Mouse (Mus musculus) forelimb bud, embryonic 11.5 days (tissue): ENCODE measurements around the gene Gm5788.
"Not testable (repeated sequence)": the region's sequence is repeated elsewhere in the genome, so short reads cannot be mapped to it uniquely, and the experiment has no call there.

Source experiments
- DNase-seq: peaks from one replicate; pipeline ENCODE4 v3.0.0-alpha.2; 2012; ENCODE audit warnings: low read depth, low spot score

Gm5788 gene

GRCm38 (mm10) chr12:87494421-87494820, at the start of gene Gm5788:
TSS of gene Gm5788 (plus strand) at chr12:87494721.
- not testable (repeated sequence) for DNase-seq

- DNase-seq: no peak
Observed at GRCm38 (mm10) chr12:87449456-87449855, 45.1 kb upstream of the Gm5788 start.

DNA sequence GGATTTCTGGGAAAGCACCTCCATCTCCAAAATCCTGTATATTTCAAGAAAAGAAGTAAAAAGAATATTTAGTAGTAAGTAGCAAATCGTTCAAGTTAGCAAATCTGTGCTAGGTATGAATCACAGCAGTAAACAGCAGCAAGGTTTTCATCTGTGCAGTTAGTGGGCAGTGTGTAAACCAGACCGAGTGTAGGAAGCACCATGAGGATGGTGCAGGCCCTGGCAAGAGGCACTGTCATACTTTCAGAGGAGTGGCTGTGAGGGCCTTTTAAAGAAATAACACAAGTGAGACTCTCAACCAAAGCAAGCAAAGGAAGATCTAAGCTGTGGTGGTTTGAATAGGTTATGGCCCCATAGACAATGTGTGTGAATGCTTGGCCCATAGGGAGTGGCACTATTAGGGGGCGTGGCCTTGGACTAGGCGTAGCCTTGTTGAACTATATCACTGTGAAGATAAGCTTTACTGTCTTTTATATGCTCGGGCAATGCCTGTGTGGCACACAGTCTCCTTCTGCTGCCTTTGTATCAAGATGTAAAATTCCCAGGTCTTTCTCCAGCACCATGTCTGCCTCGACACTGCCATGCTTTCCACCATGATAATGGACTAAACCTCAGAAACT, 29.7 kb upstream of the Gm5788 start:
- no peak for DNase-seq

DNA sequence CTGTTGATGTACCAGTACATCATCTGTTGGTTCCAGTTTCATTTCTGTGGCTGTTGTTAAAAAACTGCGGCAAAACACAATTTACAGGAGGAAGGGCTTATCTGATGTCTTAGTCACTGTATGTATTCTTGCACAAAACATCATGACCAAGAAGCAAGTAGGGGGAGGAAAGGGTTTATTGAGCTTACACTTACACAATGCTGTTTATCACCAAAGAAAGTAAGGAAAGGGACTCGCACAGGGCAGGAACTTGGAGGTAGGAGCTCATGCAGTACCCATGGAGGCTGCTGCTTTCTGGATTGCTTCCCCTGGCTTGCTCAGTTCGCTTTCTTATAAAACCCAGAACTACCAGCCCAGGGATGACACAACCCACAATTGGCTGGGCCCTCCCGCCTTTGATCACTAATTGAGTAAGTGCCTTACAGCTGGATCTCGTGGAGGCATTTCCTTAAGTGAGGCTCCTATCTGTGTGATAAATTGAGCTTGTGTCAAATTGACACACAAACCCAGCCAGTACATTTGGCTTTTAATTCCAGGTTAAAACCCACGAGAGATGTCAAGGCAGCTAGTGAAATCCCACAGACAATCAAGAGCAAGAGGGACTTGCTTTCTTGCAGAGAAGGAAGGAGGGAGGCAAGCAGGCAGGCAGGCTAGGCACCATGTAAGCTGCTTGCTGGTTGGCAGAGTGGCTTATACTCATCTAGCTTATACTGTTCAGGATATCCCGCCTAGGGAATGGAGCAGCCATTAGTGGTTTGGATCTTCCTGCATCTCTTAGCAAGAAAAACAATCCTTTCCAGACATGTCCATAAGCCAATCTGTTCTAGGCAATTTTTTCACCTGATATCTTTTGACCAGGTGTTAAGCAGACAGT, 24.0 kb upstream of the Gm5788 start:
- DNase-seq: no peak

DNA sequence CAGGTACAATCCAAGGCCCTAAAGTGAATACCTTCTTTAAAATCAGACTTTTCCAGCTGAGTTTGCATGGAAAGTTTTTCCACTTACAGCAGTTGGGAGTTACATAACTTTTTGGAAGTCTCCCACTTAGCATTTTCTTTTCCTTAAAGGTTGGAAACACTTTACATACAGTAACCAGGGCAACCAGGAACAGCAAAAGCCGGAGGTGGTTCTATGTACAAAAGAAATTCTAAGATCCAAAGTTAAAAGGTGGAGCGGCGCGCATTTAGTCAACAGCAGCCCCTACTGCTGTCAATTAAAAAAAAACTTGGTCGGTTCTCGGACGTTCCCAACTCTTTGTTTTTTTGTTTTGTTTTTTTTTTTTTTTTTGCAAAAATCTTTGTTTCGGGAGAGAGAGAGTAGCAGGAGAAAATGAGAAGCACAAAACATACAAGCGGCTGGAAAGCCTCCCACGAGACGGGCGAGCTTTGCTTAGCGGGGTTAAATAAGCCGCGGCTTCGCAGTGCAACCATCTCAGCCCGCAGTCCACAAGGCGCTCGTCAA, 23.0 kb upstream of the Gm5788 start:
- DNase-seq: no peak

DNA sequence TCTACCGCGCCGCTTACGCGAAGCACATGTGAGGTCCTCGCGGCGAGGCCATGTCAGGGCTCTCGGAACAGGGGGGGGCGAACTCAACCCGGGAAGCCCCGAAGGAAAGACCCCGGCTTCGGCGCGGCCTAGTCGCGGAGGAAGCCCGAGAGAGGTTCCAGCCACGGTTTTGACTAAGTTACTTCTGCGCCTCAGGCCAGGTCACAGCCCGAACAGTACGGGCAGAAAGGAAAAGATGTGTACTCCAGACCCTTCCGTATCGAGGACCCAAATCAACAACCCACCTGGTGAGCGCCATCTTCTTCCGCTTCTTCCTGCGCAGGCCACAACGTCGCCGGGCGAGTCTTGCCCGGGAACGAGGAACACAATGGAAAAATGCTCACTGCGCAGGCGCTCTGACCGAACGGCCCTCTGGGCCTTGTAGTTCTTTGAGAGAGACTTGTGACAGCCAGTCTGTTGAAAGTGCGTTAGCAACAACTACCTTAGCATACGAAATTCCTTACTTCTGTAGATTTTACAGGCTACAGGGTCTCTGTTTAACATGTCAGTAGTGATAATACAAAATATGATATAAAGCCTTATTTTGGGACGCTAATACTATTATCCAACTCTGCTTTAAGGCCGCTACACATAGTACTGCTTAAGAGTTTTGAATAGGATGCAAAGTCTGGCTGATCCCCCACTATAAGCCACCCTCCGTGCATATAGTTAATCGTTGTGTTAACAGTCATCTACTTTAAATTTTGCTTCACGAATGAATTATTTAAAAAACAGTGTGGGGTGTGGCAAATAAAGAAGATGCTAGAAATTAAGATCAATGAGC, 22.3 kb upstream of the Gm5788 start, which contains the start of gene Snw1:
Snw1 (minus strand) TSS at position 311 of the 823 bp plus-strand sequence.
- peak; percentile 97 for DNase-seq

DNA sequence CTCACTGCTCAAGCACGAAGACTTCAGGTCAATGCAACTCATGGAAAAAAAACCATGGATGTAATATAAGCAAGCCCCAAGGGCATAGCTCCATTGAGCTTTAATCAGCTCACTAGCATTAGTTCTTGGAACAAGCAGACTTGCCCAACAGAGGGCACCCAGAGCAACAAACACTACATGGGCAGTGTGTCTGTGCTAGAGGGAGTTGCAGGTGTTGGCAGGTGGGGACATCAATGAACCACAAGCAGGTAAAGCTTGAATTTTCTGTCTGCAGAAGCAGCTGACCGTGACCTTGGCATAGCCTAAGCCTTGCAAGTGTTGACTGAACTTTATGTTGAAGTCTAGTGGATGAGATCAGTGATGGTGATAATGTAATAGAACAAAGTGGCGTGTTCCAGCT, 19.8 kb upstream of the Gm5788 start:
- DNase-seq: no peak

- DNase-seq: not testable (repeated sequence)
Observed at GRCm38 (mm10) chr12:87482482-87482881, 12.0 kb upstream of the Gm5788 start.

DNA sequence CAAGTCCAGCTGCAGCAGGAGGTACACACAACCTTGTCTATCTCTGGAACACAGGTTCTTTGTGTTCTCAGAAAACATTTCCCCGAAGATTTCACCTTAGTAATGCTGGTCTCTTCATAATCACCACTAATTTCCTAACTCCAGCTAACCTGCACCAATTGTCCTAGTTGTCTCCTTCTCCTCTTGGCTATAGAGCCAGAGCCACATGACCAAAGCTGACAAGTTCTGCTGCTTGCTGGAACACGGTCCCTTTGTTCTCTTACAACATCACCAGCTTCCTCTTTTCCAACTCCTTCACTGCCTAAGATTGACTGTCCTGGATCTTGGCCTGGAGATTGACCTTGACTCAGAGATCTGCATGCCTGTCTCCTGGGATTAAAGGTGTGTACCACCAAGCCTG, 5.8 kb upstream of the Gm5788 start:
- not testable (repeated sequence) for DNase-seq

- DNase-seq: not testable (repeated sequence)
Observed at GRCm38 (mm10) chr12:87514016-87514415, 19.5 kb downstream of the Gm5788 start, which contains the start of gene Gm8300. TSS of gene Gm8300 (plus strand) at chr12:87514316.

DNA sequence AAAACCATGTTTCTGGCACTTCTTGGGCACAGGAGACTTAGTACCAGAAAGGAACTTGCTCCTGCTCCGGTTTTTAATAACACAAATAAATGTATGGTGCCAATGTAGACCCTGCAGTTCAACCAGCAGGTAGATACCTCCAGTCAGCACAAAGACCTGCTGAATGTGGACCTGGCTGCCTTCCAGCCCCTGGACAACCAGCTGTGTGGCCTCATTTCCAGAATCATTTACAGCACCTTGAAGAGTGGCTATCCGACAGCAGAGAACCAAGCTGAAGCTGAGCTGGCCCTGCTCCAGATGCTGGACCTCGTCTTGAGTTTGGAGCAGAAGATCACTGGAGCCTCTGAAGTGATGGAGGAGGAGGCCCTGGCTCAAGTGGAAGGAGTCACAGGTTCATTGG, 25.1 kb downstream of the Gm5788 start:
- not testable (repeated sequence) for DNase-seq

DNA sequence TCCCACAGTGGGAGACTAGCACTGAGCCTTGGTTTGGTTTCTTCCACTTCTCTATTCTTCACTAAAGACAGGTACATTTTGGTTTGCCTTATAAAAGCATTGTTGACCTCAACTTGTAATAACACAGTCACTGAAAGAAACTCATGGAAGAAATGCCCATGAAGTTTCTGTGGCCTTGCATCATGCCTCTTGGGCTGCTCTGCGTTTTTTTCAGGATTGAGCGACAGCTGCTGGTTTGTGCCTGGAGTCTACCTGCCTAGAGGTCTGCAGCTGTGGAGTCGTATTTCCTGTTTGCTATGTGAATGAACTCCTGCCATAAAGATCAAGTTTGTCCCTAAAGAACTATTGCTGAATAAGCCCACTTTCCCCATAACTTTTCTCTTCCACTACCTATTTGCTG, 49.4 kb downstream of the Gm5788 start:
- no peak for DNase-seq
